Mouse (Mus musculus) olfactory bulb, adult 2 months (tissue): ENCODE results near the gene Nabp2. TPM values are rescaled to one million over a fixed set of nuclear protein-coding genes. Genes with fewer than 3 reads are reported as not detected.
A peak's percentile ranks its signal among the peaks of the same experiment; 100 is the strongest.

Source experiments
- H3K27ac ChIP-seq: fragments of 200-500 bp; 2 replicates; pipeline ENCODE4 v1.5.1; 2012; ENCODE audit warnings: low read depth, low read length; ENCODE audit not compliant: insufficient read depth
- H3K4me1 ChIP-seq: fragments of 200-500 bp; 2 replicates; pipeline ENCODE4 v1.6.1; 2012; ENCODE audit warnings: low read length; ENCODE audit not compliant: control insufficient read depth, insufficient read depth
- H3K4me3 ChIP-seq: fragments of 200-500 bp; 2 replicates; pipeline ENCODE4 v1.5.1; 2012; ENCODE audit warnings: mild to moderate bottlenecking, low read depth, low read length, moderate library complexity; ENCODE audit not compliant: insufficient read depth
- CTCF ChIP-seq: fragments of 200-500 bp; IDR thresholded peaks from 2 replicates; pipeline ENCODE4 v1.5.1; 2012; ENCODE audit warnings: low read depth, mild to moderate bottlenecking, low read length, moderate library complexity; ENCODE audit not compliant: insufficient read depth
- POLR2A ChIP-seq: fragments of 200-500 bp; IDR thresholded peaks from 2 replicates; pipeline ENCODE4 v1.6.1; 2012; ENCODE audit warnings: mild to moderate bottlenecking, low read depth, low read length, moderate library complexity; ENCODE audit not compliant: insufficient read depth
- WGBS: fragments of 180-500 bp; shearing (Covaris S2); methylation state at CpG from one replicate; pipeline ENCODE4 v1.1.7; 2018; 5-methylcytosine and 5-hydroxymethylcytosine counted together
- polyA plus RNA-seq: library from polyadenylated mRNA; stranded (reverse); fragments of >200 nt; gene quantifications from 2 replicates; pipeline ENCODE4 v1.2.4, GENCODE M21; 2012; ENCODE audit warnings: low replicate concordance; ENCODE audit not compliant: missing spikeins, insufficient read depth, insufficient read length

The Nabp2 gene
- polyA plus RNA-seq, 1 experiment = not detected

DNA sequence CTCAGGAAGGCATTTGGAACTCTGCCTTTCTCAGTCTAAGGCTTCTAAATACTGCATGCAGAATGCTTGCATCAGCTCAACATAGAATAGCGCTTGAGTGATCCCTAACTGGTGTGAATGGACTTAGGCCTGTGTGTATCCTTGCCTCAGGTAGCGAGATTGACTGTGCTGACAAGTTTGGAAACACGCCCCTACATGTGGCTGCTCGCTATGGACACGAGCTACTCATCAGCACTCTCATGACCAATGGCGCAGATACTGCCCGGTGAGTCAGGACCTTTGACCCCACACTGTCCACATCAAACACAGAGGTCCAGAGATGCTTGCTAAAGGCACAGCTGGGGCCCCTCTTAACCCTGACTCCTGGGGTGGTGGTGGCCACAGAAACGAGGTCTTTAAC is 28.8 kb downstream of the Nabp2 start:
- 89% methylated on average over 8 of the region's 8 CpGs for whole genome bisulfite sequencing
- TF ChIP-seq CTCF = no peak
- no peak for TF ChIP-seq POLR2A
- H3K4me3 ChIP-seq = no peak overlapping the region

DNA sequence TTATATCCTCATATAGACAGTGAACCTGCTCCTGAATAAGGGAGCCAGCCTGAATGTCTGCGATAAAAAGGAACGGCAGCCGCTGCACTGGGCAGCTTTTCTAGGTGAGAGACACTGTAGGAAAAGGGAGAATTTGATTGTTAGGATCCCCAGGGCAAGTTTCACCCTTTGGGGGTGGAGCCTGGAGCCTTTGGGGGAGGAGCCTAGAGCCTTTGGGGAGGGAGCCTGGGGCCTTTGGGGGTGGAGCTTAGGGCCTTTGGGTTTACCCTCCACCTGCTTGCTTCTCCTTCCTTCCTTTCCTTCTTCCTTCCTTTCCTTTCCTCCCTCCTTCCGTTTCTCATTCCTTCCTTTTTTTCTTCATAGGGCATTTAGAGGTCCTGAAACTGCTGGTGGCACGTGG is 30.7 kb downstream of the Nabp2 start:
- Histone ChIP-seq H3K4me3 (no peak overlapping the region), H3K27ac (no peak overlapping the region), H3K4me1 (peaks cover 16% of the 10 kb centered on the region)
- TF ChIP-seq POLR2A = no peak
- no peak for TF ChIP-seq CTCF
- WGBS = 86% methylated on average over 5 of the region's 5 CpGs

More for the DNA sequence above, 28.8 kb downstream of the Nabp2 start:
- Histone ChIP-seq H3K4me1 (peaks cover 13% of the 10 kb centered on the region), H3K27ac (no peak overlapping the region)

DNA sequence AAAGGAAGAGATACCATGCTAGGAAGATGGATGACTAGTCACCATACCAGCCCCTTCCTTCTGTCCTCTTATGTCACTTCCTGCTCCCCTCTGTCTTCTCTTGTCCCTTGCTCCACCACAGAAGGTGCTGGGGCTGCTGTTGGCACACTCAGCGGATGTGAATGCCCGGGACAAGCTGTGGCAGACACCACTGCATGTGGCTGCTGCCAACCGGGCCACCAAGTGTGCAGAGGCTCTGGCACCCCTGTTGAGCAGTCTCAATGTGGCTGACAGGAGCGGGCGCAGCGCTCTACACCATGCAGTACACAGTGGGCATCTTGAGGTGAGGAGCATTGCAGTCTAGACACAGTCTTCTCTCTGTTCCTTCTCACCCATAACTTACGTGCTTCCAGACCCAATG is 32.0 kb downstream of the Nabp2 start:
- Histone ChIP-seq H3K27ac (no peak overlapping the region), H3K4me3 (no peak overlapping the region), H3K4me1 (peaks cover 16% of the 10 kb centered on the region)
- no peak for TF ChIP-seq POLR2A
- no peak for TF ChIP-seq CTCF
- 58% methylated on average over 7 of the region's 7 CpGs for WGBS

DNA sequence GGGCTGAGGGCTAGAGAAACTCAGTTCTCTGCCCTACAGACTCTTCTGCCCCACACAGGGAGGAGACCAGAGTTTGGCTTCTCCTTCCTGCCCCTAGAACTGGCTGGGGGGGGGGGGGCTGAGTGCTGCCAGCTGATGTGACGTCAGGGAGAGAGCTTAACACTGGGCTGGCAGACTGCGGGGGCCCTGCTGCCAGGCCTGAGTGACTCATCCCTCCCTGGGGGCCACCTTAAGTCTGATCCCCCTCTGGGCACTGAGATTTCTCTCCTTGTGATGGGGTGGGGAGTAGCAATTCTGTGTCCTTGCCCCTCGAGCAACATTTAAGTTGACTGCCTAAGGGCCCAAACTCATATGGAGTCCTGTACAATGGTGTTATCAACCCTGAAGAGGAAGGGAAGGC is 32.8 kb downstream of the Nabp2 start:
- H3K27ac ChIP-seq = peak overlapping the region; percentile 66; the same call in 1 of the 2 replicates
- peaks cover 16% of the 10 kb centered on the region for H3K4me1 ChIP-seq
- TF ChIP-seq POLR2A = no peak
- TF ChIP-seq CTCF = no peak
- 13% methylated on average over 3 of the region's 3 CpGs for WGBS
- H3K4me3 ChIP-seq = peak overlapping the region; percentile 96

DNA sequence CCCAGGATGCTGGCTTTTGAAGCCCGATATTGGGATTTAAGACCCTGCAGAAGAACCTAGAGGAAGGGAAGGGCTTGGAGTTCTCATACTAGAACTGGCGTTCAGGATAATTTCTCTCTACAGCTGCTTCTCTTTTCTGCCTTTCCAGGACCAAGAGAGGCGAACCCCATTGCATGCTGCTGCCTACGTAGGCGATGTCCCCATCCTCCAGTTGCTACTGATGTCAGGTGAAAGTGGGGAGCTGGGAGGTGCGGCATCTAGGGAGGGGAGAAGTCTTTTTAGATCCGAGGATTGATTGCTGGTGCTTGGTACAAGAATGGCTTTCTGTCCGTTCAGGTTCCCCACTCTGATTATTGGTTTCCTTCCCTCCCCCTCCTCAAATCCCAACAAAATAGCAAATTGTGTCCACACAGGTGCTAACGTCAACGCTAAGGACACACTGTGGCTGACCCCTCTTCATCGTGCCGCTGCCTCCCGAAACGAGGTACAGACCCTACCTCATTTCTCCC is 33.3 kb downstream of the Nabp2 start:
- Histone ChIP-seq H3K4me3 (peak overlapping the region; percentile 96), H3K4me1 (peaks cover 16% of the 10 kb centered on the region), H3K27ac (peak overlapping the region; percentile 66)
- WGBS = 37% methylated on average over 14 of the region's 14 CpGs
- TF ChIP-seq POLR2A (no peak), CTCF (no peak)

DNA sequence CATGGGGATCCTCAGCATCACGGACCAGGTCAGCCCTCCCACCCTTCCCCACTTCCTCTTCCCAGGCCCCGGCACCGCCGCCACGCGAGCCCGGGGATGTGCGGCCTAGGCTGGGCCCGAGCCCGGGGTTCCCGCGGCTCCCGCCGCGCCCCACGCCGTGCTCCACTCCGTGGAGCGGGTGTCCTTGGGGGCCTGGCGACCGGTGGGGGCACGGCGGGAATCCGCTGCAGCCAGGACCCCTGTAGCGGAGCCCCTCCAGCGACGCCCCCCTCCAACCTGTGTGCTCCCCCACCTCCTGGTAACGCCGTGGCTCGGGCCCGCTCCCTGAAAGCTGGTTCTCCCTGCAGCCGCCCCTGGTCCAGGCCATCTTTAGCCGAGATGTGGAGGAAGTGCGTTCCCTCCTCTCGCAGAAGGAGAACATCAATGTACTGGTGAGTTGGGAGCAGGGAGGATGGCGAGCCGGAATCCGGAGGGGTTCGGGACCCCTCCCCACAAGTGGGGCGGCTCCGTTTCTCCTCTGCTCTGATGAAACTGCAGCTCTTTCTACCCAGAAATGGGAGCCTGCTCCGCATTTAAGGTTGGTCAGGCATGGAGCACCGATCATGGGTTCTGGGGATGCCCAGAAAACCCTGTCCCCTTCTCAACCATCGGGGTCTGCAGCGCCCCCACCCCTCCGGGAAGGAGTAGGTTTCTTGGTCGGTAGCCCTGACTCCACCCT is 33.9 kb downstream of the Nabp2 start:
- Histone ChIP-seq H3K4me3 (peak overlapping the region; percentile 96), H3K27ac (peak overlapping the region; percentile 66), H3K4me1 (peaks cover 16% of the 10 kb centered on the region)
- WGBS = 1% methylated on average over 46 of the region's 47 CpGs
- TF ChIP-seq POLR2A (no peak; the same call in 1 of the 2 replicates), CTCF (no peak)

DNA sequence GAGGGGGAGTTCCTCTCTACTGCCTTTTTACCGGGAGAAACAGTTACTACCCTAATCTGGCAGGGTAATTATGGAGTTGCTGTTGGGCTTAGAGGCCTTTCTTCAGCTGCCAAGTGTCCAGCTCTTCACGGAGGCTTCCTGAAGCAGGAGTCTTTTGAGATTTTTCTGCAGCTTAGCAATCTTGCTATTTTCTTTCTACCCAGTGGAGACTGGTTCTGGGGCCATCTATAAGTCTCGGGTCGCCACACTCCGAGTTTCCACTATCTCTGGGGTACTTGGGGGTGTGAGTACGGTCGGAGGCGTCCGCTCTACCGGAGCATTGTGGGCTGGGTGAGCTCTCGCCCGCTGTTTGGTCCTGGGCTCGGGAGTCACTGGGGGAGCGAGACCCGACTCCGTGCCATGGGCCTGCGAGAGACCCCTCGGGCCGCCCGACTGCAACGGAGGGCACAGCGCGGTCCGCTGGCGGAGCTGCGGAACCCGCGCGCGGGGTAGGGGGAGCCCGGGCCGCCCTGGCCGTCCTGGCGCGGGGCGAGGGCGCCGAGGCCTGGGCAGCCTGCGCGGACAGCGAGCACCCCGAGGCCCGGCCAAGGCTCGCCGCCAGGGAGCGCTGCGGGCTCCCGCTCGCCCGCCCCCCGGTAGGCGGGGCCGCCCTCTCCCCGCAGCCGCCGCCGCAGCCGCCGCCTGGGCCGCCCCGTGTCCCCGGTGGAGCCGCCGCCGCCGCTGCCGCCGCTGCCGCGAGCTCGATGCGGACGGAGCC is 34.7 kb downstream of the Nabp2 start, which contains the start of gene Ankrd52:
Gene Ankrd52 (plus strand): TSS at position 661 of the 757 bp plus-strand sequence.
- peak within 1 kb of the TSS; percentile 100 for H3K27ac ChIP-seq

DNA sequence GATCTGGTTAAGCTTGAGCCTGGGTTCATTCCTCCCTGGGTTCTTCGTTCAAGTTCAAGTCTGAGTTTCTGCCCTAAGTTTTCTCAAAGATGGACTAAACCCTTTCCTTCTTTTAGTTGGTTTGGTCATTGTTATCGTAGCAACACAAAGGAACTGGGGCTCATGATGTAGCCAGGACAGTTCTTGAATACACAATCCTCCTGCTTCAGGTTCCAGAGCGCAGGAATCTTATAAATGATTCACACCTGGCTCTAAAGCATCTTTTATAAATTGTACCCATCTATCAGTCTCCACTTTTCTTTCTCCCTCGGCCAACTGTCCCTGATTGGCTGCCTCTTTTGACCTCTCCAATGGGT is 35.2 kb downstream of the Nabp2 start:
- Histone ChIP-seq H3K4me3 (peak overlapping the region; percentile 96; the same call in 1 of the 2 replicates), H3K4me1 (peaks cover 16% of the 10 kb centered on the region), H3K27ac (peak overlapping the region; percentile 100)
- TF ChIP-seq POLR2A (no peak), CTCF (no peak)
- WGBS = 43% methylated on average over 4 of the region's 4 CpGs

More for the DNA sequence above, 34.7 kb downstream of the Nabp2 start, which contains the start of gene Ankrd52:
- TF ChIP-seq CTCF (peak; percentile 45; the same call in 1 of the 2 replicates), POLR2A (peak; percentile 93)
- peak within 1 kb of the TSS; percentile 96 for H3K4me3 ChIP-seq
- 4% methylated on average over 56 of the region's 73 CpGs for WGBS
- H3K4me1 ChIP-seq = peaks cover 16% of the 10 kb centered on the region

DNA sequence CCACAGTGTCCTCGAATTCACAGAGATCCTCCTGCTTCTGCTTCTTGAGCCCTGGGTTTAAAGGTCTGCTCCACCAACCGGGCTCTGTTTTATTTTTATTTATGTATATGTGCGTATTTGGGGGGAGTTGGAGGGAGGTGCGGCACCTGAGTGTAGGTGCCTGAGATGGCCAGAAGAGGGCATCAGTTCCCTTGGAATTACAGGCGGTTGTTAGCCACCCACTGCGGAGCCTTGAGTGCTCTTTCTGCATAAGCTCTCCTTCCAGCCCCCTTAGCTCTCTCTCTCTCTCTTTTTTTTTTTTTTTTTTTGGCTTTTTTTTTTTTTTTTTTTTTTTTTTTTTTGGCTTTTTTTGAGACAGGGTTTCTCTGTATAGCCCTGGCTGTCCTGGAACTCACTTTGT is 36.9 kb downstream of the Nabp2 start:
- TF ChIP-seq POLR2A (no peak), CTCF (no peak)
- Histone ChIP-seq H3K4me3 (no peak overlapping the region), H3K4me1 (peaks cover 15% of the 10 kb centered on the region), H3K27ac (no peak overlapping the region)
- 73% methylated on average over 6 of the region's 6 CpGs for WGBS
